Mouse (Mus musculus): ENCODE data around the gene Gdi1. TPM values are rescaled to one million over a fixed set of nuclear protein-coding genes. Genes with fewer than 3 reads are reported as not detected.
A peak's percentile ranks its signal among the peaks of the same experiment; 100 is the strongest.

The Gdi1 gene
- polyA plus RNA-seq, 1 experiment = 212 TPM

DNA sequence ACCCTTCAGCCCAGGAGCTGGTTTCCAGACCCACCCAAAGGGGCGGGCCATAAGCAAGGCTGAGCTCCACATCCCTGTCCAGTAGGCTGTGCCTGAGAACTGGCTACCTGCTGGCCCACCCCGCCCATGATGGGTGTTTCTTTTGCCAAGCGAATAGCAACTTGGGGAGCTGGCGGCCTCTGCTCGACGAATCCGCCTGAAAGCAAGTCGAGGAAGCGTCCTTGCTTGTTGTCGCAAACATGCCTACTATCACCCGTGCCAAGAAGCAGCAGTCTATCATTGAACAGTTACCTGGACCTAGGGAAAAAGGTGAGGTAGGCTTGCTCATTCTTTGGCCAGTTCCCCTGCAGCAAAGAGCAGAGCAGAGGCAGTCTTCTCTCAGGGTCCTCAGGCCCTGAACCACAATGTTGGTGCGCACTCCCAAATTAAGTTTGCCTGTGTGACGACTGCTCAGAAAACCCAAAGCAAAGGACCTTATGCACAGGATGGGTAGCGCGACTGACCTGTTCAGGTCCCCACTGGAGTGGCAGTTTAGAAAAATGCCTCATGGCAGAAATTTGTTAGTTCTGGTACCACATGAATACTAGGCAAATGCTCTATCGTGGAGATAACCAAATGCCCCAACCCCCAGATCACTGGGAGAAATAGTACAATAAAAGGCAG lies 22.9 kb upstream of the Gdi1 start, which contains the start of the genes Taz and Dnase1l1:
Taz (plus strand) TSS at position 181 of the 663 bp plus-strand sequence.
Dnase1l1 (minus strand) TSS at position 606 of the 663 bp plus-strand sequence.
- H3K4me3 ChIP-seq (replicated peaks; ENCODE audit: extremely low read depth, low read depth, low read length) = peak within 1 kb of the TSS; percentile 97
- TF ChIP-seq CTCF (IDR thresholded peaks at IDR 0.05; ENCODE audit: insufficient read depth, low read length) (no peak), POLR2A (IDR thresholded peaks at IDR 0.05; ENCODE audit: borderline replicate concordance, extremely low read depth, low read depth, low read length) (peak; percentile 53; the same call in 1 of the 2 replicates)
- no peaks in the 10 kb centered on the region for H3K4me1 ChIP-seq (ENCODE audit: control insufficient read depth, insufficient read depth, low read length)
- DNase-seq = peak; percentile 70
- 25% methylated on average over 16 of the region's 16 CpGs for WGBS

DNA sequence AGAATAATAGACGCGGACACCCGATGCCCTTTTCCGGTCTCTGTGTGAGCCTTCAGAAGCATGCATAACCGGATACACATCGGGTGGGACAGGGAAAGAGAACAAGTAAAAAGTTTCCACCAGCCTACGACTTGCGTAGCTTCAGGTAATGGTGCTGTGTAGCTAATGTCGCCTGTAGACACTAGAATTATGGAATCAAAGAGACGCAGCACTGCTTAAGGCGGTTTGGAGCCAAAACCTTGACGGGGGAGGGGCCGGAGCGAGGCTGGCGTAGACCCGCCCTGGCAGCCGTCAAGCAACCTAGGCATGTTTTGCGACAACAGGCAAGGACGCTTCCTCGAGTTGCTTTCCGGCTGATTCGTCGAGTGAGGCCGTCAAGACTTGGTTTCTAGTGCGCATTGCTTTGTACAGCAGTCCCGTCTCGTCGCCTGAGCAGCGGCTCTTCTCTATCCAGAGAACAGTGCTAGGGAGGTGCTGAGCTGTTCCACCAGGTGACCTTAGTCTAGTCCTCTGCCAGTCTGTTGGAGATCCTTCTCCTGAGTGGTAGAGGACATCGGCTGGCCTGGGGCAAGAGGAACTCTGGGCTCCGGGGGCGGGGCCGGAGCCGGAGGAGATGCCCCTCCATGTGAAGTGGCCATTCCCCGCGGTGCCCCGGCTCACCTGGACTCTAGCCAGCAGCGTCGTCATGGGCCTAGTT lies 22.3 kb upstream of the Gdi1 start:
- 35% methylated on average over 39 of the region's 39 CpGs for WGBS
- Histone ChIP-seq H3K4me3 (replicated peaks; ENCODE audit: extremely low read depth, low read depth, low read length) (peak overlapping the region; percentile 97), H3K4me1 (ENCODE audit: control insufficient read depth, insufficient read depth, low read length) (no peaks in the 10 kb centered on the region)
- peak; percentile 95; the same call in 1 of the 2 replicates for TF ChIP-seq POLR2A (IDR thresholded peaks at IDR 0.05; ENCODE audit: borderline replicate concordance, extremely low read depth, low read depth, low read length)
- no peak for TF ChIP-seq CTCF (IDR thresholded peaks at IDR 0.05; ENCODE audit: insufficient read depth, low read length)
- DNase-seq = peak; percentile 78

DNA sequence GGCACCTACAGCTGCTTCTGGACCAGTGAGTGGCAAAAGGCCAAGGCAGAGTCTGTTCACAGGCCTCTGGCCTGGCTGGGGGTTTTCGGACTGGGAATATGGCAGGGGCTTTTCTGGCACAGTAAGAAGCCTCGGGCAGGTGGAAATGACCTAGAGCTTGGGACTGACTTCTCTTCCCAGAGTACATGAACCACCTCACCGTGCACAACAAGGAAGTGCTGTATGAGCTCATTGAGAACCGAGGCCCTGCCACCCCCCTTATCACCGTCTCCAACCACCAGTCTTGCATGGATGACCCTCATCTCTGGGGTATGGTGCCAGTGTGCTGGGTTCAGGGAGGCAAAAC lies 21.7 kb upstream of the Gdi1 start:
- no peak for TF ChIP-seq CTCF (IDR thresholded peaks at IDR 0.05; ENCODE audit: insufficient read depth, low read length)
- no peak for TF ChIP-seq POLR2A (IDR thresholded peaks at IDR 0.05; ENCODE audit: borderline replicate concordance, extremely low read depth, low read depth, low read length)
- Histone ChIP-seq H3K4me1 (ENCODE audit: control insufficient read depth, insufficient read depth, low read length) (no peaks in the 10 kb centered on the region), H3K4me3 (replicated peaks; ENCODE audit: extremely low read depth, low read depth, low read length) (peak overlapping the region; percentile 97)
- 52% methylated on average over 5 of the region's 5 CpGs for WGBS
- DNase-seq = no peak

DNA sequence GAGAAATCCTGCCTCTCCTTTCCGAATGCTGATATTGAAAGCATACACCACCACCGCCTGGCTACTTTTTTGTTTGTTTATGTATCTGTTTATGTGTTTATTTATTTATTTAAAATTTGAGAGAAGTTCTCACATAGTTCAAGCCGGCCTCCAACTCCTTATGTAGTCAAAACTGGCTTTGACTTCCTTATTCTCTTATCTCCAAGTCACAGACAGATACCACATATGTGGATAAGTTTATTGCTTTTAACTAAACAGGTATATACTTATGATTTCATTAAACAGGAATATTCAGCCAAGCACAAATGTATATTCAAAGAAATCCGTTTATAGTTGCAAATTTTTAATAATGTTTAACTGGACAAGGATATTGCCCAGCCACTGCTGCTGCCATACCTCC lies 11.4 kb upstream of the Gdi1 start:
- TF ChIP-seq CTCF (IDR thresholded peaks at IDR 0.05; ENCODE audit: insufficient read depth, low read length) (no peak), POLR2A (IDR thresholded peaks at IDR 0.05; ENCODE audit: borderline replicate concordance, extremely low read depth, low read depth, low read length) (no peak)
- no peaks in the 10 kb centered on the region; the same call in 1 of the 2 replicates for H3K4me1 ChIP-seq (ENCODE audit: control insufficient read depth, insufficient read depth, low read length)
- H3K4me3 ChIP-seq (replicated peaks; ENCODE audit: extremely low read depth, low read depth, low read length) = no peak overlapping the region
- WGBS = 69% methylated on average over 4 of the region's 4 CpGs
- DNase-seq = no peak

- peak; percentile 94 for DNase-seq
- H3K4me3 ChIP-seq (replicated peaks; ENCODE audit: extremely low read depth, low read depth, low read length) = peak within 1 kb of the TSS; percentile 78
- TF ChIP-seq CTCF (IDR thresholded peaks at IDR 0.05; ENCODE audit: insufficient read depth, low read length) = no peak
- peak; percentile 81; the same call in 1 of the 2 replicates for TF ChIP-seq POLR2A (IDR thresholded peaks at IDR 0.05; ENCODE audit: borderline replicate concordance, extremely low read depth, low read depth, low read length)
- H3K4me1 ChIP-seq (ENCODE audit: control insufficient read depth, insufficient read depth, low read length) = no peaks in the 10 kb centered on the region; the same call in 1 of the 2 replicates
- WGBS = 33% methylated on average over 37 of the region's 37 CpGs
These were observed 8.0 kb upstream of the Gdi1 start, which contains the start of gene Atp6ap1 for GRCm38 (mm10) chrX:74296538-74297448. TSS of gene Atp6ap1 (plus strand) at chrX:74297097.

DNA sequence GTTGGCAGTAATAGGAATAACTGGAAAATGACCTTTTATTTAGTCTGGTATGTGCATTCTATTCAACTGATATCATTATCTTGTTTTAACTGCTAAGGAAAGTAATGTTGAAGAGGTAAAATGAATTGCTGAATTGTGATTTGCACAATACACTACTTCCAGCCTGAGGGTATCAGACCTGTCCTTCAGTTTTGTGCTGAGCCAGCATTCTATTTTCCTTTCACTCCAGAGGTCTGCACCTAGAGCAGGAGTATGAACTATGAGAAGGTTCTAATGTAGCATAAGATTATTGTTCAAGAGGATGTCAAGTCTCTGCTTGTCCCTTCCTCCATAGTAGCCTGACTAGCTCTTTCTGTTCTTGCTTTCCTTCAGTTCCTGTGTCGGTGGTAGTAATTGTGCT lies 6.5 kb upstream of the Gdi1 start:
- DNase-seq = no peak
- TF ChIP-seq CTCF (IDR thresholded peaks at IDR 0.05; ENCODE audit: insufficient read depth, low read length) (no peak), POLR2A (IDR thresholded peaks at IDR 0.05; ENCODE audit: borderline replicate concordance, extremely low read depth, low read depth, low read length) (no peak)
- Histone ChIP-seq H3K4me3 (replicated peaks; ENCODE audit: extremely low read depth, low read depth, low read length) (no peak overlapping the region), H3K4me1 (ENCODE audit: control insufficient read depth, insufficient read depth, low read length) (no peaks in the 10 kb centered on the region; the same call in 1 of the 2 replicates)
- WGBS = 68% methylated on average over 1 of the region's 1 CpGs

- H3K4me3 ChIP-seq (replicated peaks; ENCODE audit: extremely low read depth, low read depth, low read length) = no peak overlapping the region
- 68% methylated on average over 3 of the region's 3 CpGs for WGBS
- H3K4me1 ChIP-seq (ENCODE audit: control insufficient read depth, insufficient read depth, low read length) = no peaks in the 10 kb centered on the region; the same call in 1 of the 2 replicates
- DNase-seq = no peak
- TF ChIP-seq POLR2A (IDR thresholded peaks at IDR 0.05; ENCODE audit: borderline replicate concordance, extremely low read depth, low read depth, low read length) = no peak
- no peak for TF ChIP-seq CTCF (IDR thresholded peaks at IDR 0.05; ENCODE audit: insufficient read depth, low read length)
These were observed 5.1 kb upstream of the Gdi1 start for GRCm38 (mm10) chrX:74299721-74300120.

DNA sequence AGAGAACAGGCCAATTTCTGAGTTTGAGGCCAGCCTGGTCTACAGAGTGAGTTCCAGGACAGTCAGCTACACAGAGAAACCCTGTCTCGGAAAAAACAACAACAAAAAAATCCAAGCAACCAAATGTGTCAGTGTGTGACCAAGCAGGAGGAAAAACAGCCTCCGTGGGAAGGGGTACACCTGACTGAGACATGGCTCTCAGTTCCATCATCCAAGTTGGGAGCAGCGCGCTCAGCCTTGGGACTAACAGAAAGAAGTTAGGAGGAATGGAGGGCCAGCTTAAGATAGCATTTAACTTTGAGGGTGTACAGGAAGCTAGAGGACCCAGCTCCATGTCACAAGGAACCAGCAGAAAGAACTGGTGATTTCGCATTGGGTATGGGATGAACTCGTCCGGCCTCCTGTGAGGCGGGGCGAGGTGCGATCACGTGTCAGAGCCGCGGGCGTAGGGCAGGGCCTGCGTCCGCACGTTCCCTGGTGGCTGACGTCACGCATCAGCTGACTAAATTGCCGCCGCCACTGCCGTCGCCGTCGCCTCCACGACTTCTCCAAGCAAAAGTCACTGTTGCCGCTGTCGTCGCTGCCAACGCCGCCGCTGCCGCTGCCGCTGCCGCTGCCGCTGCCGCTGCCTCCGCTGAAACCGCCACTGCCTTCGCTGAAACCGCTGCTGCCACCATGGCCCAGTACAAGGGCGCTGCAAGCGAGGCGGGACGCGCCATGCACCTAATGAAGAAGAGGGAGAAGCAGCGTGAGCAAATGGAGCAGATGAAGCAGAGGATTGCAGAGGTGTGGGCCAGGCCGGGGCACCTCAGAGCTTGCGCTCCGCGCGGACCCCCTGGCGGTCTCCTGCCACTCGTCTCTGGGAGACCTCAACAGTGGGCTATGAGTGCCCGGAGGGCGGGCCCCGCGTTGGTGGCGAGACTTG lies 8.0 kb downstream of the Gdi1 start, which contains the start of gene Fam50a:
Fam50a (plus strand) TSS at position 494 of the 925 bp plus-strand sequence.
- WGBS = 29% methylated on average over 59 of the region's 59 CpGs
- Histone ChIP-seq H3K4me1 (ENCODE audit: control insufficient read depth, insufficient read depth, low read length) (no peaks in the 10 kb centered on the region; the same call in 1 of the 2 replicates), H3K4me3 (replicated peaks; ENCODE audit: extremely low read depth, low read depth, low read length) (peak within 1 kb of the TSS; percentile 93)
- peak; percentile 79; the same call in 1 of the 2 replicates for TF ChIP-seq POLR2A (IDR thresholded peaks at IDR 0.05; ENCODE audit: borderline replicate concordance, extremely low read depth, low read depth, low read length)
- TF ChIP-seq CTCF (IDR thresholded peaks at IDR 0.05; ENCODE audit: insufficient read depth, low read length) = no peak
- DNase-seq = peak; percentile 81

Data from lung, adult 2 months (tissue).